Mouse (Mus musculus): ENCODE data around the gene Alpk3. TPM values are rescaled to one million over a fixed set of nuclear protein-coding genes. Genes with fewer than 3 reads are reported as not detected.

The Alpk3 gene
- 0.36 TPM in 1 of 2 replicates, not detected in the other for total RNA-seq (2015; ENCODE audit: low replicate concordance)
- not detected in 2 replicates for total RNA-seq (2017; ENCODE audit: low replicate concordance)

- no peak for ATAC-seq (replicated peaks; ENCODE audit: low FRiP score, poor library complexity, severe bottlenecking)
These were observed at the start of gene Alpk3 for GRCm38 (mm10) chr7:81057471-81057870. Alpk3 (plus strand) TSS chr7:81057600.

- ATAC-seq (replicated peaks; ENCODE audit: low FRiP score, poor library complexity, severe bottlenecking), result no peak
These were observed 49.1 kb upstream of the Alpk3 start for GRCm38 (mm10) chr7:81008285-81008684.

- ATAC-seq (replicated peaks; ENCODE audit: low FRiP score, poor library complexity, severe bottlenecking), result no peak
These were observed 45.8 kb upstream of the Alpk3 start for GRCm38 (mm10) chr7:81011576-81011975.

DNA sequence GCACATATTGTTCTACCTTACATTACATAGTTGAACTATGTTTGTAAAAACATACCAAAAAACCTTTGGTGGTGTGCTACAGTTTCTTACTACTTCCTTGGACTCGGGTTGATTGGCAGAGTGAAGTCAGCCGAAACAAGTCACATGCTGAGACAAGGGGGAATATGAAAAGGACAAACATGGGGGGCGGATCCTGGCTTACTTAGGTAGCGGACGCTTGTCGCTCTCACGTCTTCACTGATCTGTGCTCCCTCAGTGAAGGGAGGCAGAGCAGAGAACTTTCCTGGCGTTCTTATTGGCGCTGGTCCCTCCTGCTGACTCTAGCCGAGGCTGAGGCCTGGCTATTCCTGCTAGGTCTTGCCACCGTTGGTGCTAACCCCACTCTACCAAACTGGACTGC lies 37.1 kb upstream of the Alpk3 start:
- no peak for ATAC-seq (replicated peaks; ENCODE audit: low FRiP score, poor library complexity, severe bottlenecking)

DNA sequence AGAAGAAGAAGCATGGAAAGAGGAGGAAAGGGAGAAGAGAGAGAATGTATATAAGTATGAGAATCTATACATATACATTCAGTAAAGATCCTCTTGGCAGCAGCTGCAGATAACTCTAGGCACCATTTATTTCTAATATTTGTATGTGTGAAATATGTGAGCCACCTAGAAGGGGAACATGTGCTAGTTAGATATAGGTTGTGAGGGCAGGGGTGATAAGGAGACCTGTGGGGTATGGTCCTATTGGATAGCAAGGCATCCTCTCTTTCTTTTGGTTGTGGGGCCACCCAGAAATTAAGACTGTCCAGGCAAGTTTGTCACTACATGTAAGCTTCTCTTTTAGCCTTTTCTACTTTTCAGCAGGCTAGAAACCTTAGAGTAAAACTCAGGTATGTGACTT lies 34.7 kb upstream of the Alpk3 start:
- ATAC-seq (replicated peaks; ENCODE audit: low FRiP score, poor library complexity, severe bottlenecking), result no peak

- ATAC-seq (replicated peaks; ENCODE audit: low FRiP score, poor library complexity, severe bottlenecking), result no peak
These were observed 33.3 kb upstream of the Alpk3 start for GRCm38 (mm10) chr7:81024118-81024517.

DNA sequence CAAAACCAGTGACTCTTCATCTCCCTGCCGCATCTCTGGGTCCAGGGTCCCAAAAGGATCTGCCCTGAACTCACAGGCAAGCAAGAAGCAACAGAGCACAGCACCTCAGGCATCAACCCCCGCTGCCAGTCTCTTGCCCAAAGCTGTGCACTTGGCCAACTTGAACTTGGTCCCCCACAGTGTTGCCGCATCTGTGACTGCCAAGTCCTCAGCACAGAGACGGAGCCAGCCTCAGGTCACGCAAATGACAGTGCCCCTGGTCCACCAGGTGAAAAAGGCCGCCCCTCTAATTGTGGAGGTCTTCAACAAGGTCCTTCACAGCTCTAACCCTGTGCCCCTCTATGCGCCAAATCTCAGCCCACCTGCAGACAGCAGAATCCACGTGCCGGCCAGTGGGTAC lies 32.7 kb upstream of the Alpk3 start:
- no peak for ATAC-seq (replicated peaks; ENCODE audit: low FRiP score, poor library complexity, severe bottlenecking)

- ATAC-seq (replicated peaks; ENCODE audit: low FRiP score, poor library complexity, severe bottlenecking), result no peak
These were observed 31.6 kb upstream of the Alpk3 start for GRCm38 (mm10) chr7:81025751-81026150.

DNA sequence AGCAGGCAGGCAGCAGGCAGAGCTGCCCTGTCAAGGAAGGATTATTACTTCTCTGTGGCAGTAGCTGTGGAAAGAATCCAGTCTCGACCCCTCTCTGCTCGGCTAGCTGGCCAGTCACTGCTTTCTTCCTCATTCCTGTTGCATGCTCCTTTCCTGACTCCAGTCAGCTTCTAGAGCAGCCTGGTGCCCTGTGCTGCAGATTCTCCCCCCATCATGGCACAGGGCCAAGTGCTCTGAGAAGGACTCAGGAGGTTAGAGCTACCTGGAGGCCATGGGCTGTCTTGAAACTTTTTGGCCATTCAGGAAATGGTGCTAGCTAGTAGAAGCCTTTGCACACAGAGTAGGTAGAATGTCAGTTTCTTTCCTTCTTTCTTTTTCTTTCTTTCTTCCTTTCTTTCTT lies 17.7 kb upstream of the Alpk3 start:
- ATAC-seq (replicated peaks; ENCODE audit: low FRiP score, poor library complexity, severe bottlenecking), result no peak

GRCm38 (mm10) chr7:81043023-81043620 lies 14.3 kb upstream of the Alpk3 start:
- no peak for ATAC-seq (replicated peaks; ENCODE audit: low FRiP score, poor library complexity, severe bottlenecking)

DNA sequence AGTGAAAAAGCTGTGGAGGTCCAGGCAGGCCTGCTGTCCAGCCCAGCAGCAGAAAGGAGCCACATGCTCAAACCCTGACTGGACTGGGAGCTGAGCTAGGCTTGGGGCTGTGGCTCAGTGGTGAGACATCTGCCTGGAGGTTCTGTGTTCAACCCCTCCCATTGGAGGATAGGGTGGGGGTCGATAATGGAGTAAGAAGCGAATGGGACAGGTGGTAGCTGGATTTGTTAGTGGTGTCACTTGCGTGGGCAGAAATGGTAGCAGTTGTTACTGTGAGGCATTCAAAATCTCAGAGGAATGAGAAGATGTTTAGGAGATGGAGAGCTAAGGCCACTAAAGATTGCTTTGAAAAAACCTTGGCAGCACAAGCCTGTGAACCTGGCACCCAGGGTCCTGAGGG lies 9.6 kb upstream of the Alpk3 start:
- ATAC-seq (replicated peaks; ENCODE audit: low FRiP score, poor library complexity, severe bottlenecking), result no peak

GRCm38 (mm10) chr7:81048513-81048912 lies 8.9 kb upstream of the Alpk3 start:
- ATAC-seq (replicated peaks; ENCODE audit: low FRiP score, poor library complexity, severe bottlenecking), result no peak

DNA sequence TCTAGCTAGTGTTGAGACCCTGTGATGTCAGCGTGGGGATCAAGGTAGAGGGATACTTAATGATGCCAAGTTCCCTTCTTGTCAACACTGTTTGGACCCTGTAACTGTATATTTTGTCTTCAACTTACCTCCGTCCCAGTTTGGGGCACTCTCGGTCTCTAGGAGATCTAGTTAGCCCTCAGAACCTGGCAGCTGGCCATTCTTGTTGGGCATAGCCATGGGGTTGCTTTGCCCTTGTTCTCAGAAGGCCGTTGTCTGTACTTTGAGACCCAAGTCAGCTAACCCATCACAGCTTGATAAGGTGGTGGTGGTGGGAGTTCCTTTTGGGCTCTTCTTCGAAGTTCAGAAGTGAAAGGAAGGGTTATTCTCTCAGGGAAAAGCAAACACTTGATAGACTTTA lies 7.4 kb upstream of the Alpk3 start:
- no peak for ATAC-seq (replicated peaks; ENCODE audit: low FRiP score, poor library complexity, severe bottlenecking)

DNA sequence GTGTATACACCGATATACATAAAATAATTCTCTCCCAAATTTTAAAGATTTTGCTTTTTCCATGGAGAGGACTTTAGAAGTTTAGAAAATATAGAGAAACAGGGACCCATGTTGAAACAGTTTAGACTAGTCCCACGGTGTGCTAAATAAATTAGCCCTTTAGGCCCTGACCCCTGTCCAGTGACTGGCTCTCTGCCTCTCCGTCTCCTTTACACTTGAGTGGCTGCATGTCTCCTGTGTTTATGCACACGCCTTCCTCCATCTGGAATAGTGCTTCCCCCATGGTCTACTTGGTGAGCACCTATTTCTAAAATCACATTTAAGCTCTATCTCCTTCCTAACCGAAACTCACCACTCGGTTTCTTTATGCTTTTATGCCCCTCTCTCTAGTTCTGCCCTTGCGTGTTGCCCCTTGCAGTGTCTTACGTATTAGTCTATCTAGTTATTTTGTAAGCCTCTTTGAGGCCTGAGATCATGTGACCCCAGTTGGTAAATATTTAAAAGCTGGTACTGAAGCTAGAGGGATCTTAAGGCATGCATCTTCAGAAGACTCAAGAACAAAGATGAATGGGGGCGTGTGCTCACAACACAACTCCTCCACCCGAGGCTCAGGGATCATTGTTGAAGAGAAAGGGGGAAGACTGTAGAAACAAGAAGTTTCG lies 1.6 kb upstream of the Alpk3 start:
- no peak for ATAC-seq (replicated peaks; ENCODE audit: low FRiP score, poor library complexity, severe bottlenecking)

- ATAC-seq (replicated peaks; ENCODE audit: low FRiP score, poor library complexity, severe bottlenecking), result peak; percentile 51; the same call in 1 of the 2 replicates
These were observed 706 bp downstream of the Alpk3 start for GRCm38 (mm10) chr7:81057901-81058711.

GRCm38 (mm10) chr7:81058712-81059154 lies 1.3 kb downstream of the Alpk3 start:
- ATAC-seq (replicated peaks; ENCODE audit: low FRiP score, poor library complexity, severe bottlenecking), result no peak

GRCm38 (mm10) chr7:81059388-81059787 lies 2.0 kb downstream of the Alpk3 start:
- ATAC-seq (replicated peaks; ENCODE audit: low FRiP score, poor library complexity, severe bottlenecking), result no peak

DNA sequence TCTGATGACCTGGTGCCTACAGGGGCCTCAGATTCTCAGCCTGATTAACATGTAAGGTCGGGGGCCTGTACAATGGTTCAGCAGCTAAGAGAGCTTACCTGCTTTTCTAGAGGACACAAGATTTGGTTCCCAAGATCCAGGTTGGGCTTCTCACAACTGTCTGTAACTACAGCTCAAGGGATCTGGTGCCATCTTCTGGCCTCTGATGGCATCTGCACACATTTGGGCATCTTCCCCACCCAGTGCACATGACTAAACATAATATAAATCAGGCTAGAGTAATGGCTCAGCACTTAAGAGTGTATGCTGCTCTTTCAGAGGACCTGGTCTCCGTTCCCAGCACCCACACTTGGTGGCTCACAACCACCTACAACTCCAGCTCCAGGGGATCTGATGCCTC lies 3.5 kb downstream of the Alpk3 start:
- ATAC-seq (replicated peaks; ENCODE audit: low FRiP score, poor library complexity, severe bottlenecking), result no peak

DNA sequence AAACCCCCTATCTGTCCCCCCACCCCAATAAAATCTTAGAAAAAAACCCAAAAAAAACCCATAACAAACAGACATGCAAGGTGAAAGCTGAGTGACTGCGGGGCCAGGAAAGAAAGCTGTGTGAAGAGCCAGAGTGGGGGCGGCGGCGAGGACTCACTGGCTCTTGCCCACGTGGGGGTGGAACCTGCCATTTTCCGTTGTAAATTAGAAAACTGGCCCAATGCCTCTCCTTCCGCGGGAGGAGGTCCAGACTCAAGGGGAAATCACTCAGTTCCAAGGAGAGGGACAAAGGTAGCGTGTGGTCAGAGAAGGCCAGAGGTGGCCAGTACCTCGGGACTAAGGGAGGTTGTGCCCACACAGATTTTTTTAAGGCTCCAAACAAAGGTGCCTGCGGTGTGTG lies 4.5 kb downstream of the Alpk3 start:
- ATAC-seq (replicated peaks; ENCODE audit: low FRiP score, poor library complexity, severe bottlenecking), result no peak

- ATAC-seq (replicated peaks; ENCODE audit: low FRiP score, poor library complexity, severe bottlenecking), result no peak
These were observed 5.9 kb downstream of the Alpk3 start for GRCm38 (mm10) chr7:81063332-81063731.

- no peak for ATAC-seq (replicated peaks; ENCODE audit: low FRiP score, poor library complexity, severe bottlenecking)
These were observed 9.3 kb downstream of the Alpk3 start for GRCm38 (mm10) chr7:81066714-81067113.
